Mouse (Mus musculus): ENCODE data around the gene Dus1l. TPM values are rescaled to one million over a fixed set of nuclear protein-coding genes. Genes with fewer than 3 reads are reported as not detected.
"Not testable (repeated sequence)": the region's sequence is repeated elsewhere in the genome, so short reads cannot be mapped to it uniquely, and the experiment has no call there.

Dus1l gene
- polyA plus RNA-seq, 1 experiment from 2014 or later: 56.9 TPM

GRCm38 (mm10) chr11:120784064-120784791, 12.0 kb downstream of the Dus1l start, which contains the start of the genes Rfng and Gps1:
Rfng (minus strand) TSS chr11:120784207.
Gps1 (plus strand) TSS chr11:120784272.
- Histone ChIP-seq H3K4me2 (ENCODE audit: low read length) (peak within 1 kb of the TSS; percentile 94), H3K27ac (ENCODE audit: low read length) (peak within 1 kb of the TSS; percentile 60), H3K9ac (replicated peaks; ENCODE audit: low read depth, low read length) (peak within 1 kb of the TSS; percentile 87), H3K27me3 (replicated peaks; ENCODE audit: control insufficient read depth, insufficient read depth, low read length) (no peaks in the 10 kb centered on the region), H3K9me3 (ENCODE audit: control insufficient read depth, low read length) (no peaks in the 10 kb centered on the region), H3K4me3 (replicated peaks; ENCODE audit: low read length) (peak within 1 kb of the TSS; percentile 71), H3K4me1 (replicated peaks; ENCODE audit: control insufficient read depth, insufficient read depth, low read length) (peaks cover 18% of the 10 kb centered on the region), H3K36me3 (ENCODE audit: control insufficient read depth, insufficient read depth) (peaks cover 14% of the 10 kb centered on the region; the same call in 1 of the 2 replicates)
- under 1% methylated on average over 95 of the region's 107 CpGs for WGBS
- ATAC-seq: peak; percentile 91

- peak; percentile 35; the same call in 1 of the 2 replicates for ATAC-seq
- peaks cover 12% of the 10 kb centered on the region; the same call in 1 of the 2 replicates for H3K36me3 ChIP-seq (ENCODE audit: control insufficient read depth, insufficient read depth)
- H3K9me3 ChIP-seq (ENCODE audit: control insufficient read depth, low read length): no peaks in the 10 kb centered on the region
- peak overlapping the region; percentile 71 for H3K4me3 ChIP-seq (replicated peaks; ENCODE audit: low read length)
- peak overlapping the region; percentile 91 for H3K4me2 ChIP-seq (ENCODE audit: low read length)
- H3K4me1 ChIP-seq (replicated peaks; ENCODE audit: control insufficient read depth, insufficient read depth, low read length): peaks cover 18% of the 10 kb centered on the region
- H3K9ac ChIP-seq (replicated peaks; ENCODE audit: low read depth, low read length): peak overlapping the region; percentile 87
- WGBS: 1% methylated on average over 42 of the region's 42 CpGs
- H3K27me3 ChIP-seq (replicated peaks; ENCODE audit: control insufficient read depth, insufficient read depth, low read length): no peaks in the 10 kb centered on the region
- peak overlapping the region; percentile 60 for H3K27ac ChIP-seq (ENCODE audit: low read length)
Observed at GRCm38 (mm10) chr11:120783426-120784063, 12.7 kb downstream of the Dus1l start.

GRCm38 (mm10) chr11:120781361-120781760, 14.8 kb downstream of the Dus1l start:
- not testable (repeated sequence) for H3K4me2 ChIP-seq (ENCODE audit: low read length); H3K4me3 ChIP-seq (replicated peaks; ENCODE audit: low read length); H3K27ac ChIP-seq (ENCODE audit: low read length); H3K9ac ChIP-seq (replicated peaks; ENCODE audit: low read depth, low read length); H3K27me3 ChIP-seq (replicated peaks; ENCODE audit: control insufficient read depth, insufficient read depth, low read length); H3K36me3 ChIP-seq (ENCODE audit: control insufficient read depth, insufficient read depth); H3K9me3 ChIP-seq (ENCODE audit: control insufficient read depth, low read length); ATAC-seq
- WGBS: 96% methylated on average over 6 of the region's 6 CpGs
- H3K4me1 ChIP-seq (replicated peaks; ENCODE audit: control insufficient read depth, insufficient read depth, low read length): peaks cover 18% of the 10 kb centered on the region

- no peak overlapping the region for H3K4me3 ChIP-seq (replicated peaks; ENCODE audit: low read length)
- no peak overlapping the region for H3K27ac ChIP-seq (ENCODE audit: low read length)
- peaks cover 9% of the 10 kb centered on the region for H3K4me1 ChIP-seq (replicated peaks; ENCODE audit: control insufficient read depth, insufficient read depth, low read length)
- ATAC-seq: no peak
- no peaks in the 10 kb centered on the region for H3K9me3 ChIP-seq (ENCODE audit: control insufficient read depth, low read length)
- no peaks in the 10 kb centered on the region for H3K27me3 ChIP-seq (replicated peaks; ENCODE audit: control insufficient read depth, insufficient read depth, low read length)
- WGBS: 86% methylated on average over 1 of the region's 1 CpGs
- peaks cover 2% of the 10 kb centered on the region; the same call in 1 of the 2 replicates for H3K36me3 ChIP-seq (ENCODE audit: control insufficient read depth, insufficient read depth)
- H3K4me2 ChIP-seq (ENCODE audit: low read length): no peak overlapping the region
- no peak overlapping the region for H3K9ac ChIP-seq (replicated peaks; ENCODE audit: low read depth, low read length)
Observed at GRCm38 (mm10) chr11:120779876-120780275, 16.3 kb downstream of the Dus1l start.

GRCm38 (mm10) chr11:120777123-120777522, 19.1 kb downstream of the Dus1l start:
- Histone ChIP-seq H3K36me3 (ENCODE audit: control insufficient read depth, insufficient read depth) (peaks cover 2% of the 10 kb centered on the region; the same call in 1 of the 2 replicates), H3K4me2 (ENCODE audit: low read length) (no peak overlapping the region), H3K4me1 (replicated peaks; ENCODE audit: control insufficient read depth, insufficient read depth, low read length) (no peaks in the 10 kb centered on the region), H3K27me3 (replicated peaks; ENCODE audit: control insufficient read depth, insufficient read depth, low read length) (no peaks in the 10 kb centered on the region), H3K4me3 (replicated peaks; ENCODE audit: low read length) (no peak overlapping the region), H3K9ac (replicated peaks; ENCODE audit: low read depth, low read length) (no peak overlapping the region), H3K27ac (ENCODE audit: low read length) (no peak overlapping the region), H3K9me3 (ENCODE audit: control insufficient read depth, low read length) (no peaks in the 10 kb centered on the region)
- no peak for ATAC-seq
- 34% methylated on average over 6 of the region's 6 CpGs for WGBS

GRCm38 (mm10) chr11:120775774-120776469, 20.3 kb downstream of the Dus1l start:
- H3K4me1 ChIP-seq (replicated peaks; ENCODE audit: control insufficient read depth, insufficient read depth, low read length): no peaks in the 10 kb centered on the region
- no peaks in the 10 kb centered on the region for H3K27me3 ChIP-seq (replicated peaks; ENCODE audit: control insufficient read depth, insufficient read depth, low read length)
- no peak overlapping the region for H3K4me2 ChIP-seq (ENCODE audit: low read length)
- 26% methylated on average over 15 of the region's 15 CpGs for WGBS
- ATAC-seq: peak; percentile 88
- H3K9ac ChIP-seq (replicated peaks; ENCODE audit: low read depth, low read length): no peak overlapping the region
- no peaks in the 10 kb centered on the region; the same call in 1 of the 2 replicates for H3K36me3 ChIP-seq (ENCODE audit: control insufficient read depth, insufficient read depth)
- no peak overlapping the region for H3K27ac ChIP-seq (ENCODE audit: low read length)
- no peak overlapping the region for H3K4me3 ChIP-seq (replicated peaks; ENCODE audit: low read length)
- no peaks in the 10 kb centered on the region for H3K9me3 ChIP-seq (ENCODE audit: control insufficient read depth, low read length)

GRCm38 (mm10) chr11:120773463-120774190, 22.6 kb downstream of the Dus1l start:
- WGBS: 86% methylated on average over 7 of the region's 7 CpGs
- H3K9me3 ChIP-seq (ENCODE audit: control insufficient read depth, low read length): no peaks in the 10 kb centered on the region
- no peaks in the 10 kb centered on the region for H3K36me3 ChIP-seq (ENCODE audit: control insufficient read depth, insufficient read depth)
- H3K4me3 ChIP-seq (replicated peaks; ENCODE audit: low read length): no peak overlapping the region
- no peak for ATAC-seq
- H3K27ac ChIP-seq (ENCODE audit: low read length): no peak overlapping the region
- no peaks in the 10 kb centered on the region for H3K4me1 ChIP-seq (replicated peaks; ENCODE audit: control insufficient read depth, insufficient read depth, low read length)
- H3K27me3 ChIP-seq (replicated peaks; ENCODE audit: control insufficient read depth, insufficient read depth, low read length): no peaks in the 10 kb centered on the region
- no peak overlapping the region for H3K4me2 ChIP-seq (ENCODE audit: low read length)
- H3K9ac ChIP-seq (replicated peaks; ENCODE audit: low read depth, low read length): no peak overlapping the region

- 86% methylated on average over 3 of the region's 3 CpGs for WGBS
- H3K36me3 ChIP-seq (ENCODE audit: control insufficient read depth, insufficient read depth): no peaks in the 10 kb centered on the region
- no peaks in the 10 kb centered on the region for H3K27me3 ChIP-seq (replicated peaks; ENCODE audit: control insufficient read depth, insufficient read depth, low read length)
- no peak overlapping the region for H3K4me3 ChIP-seq (replicated peaks; ENCODE audit: low read length)
- H3K9me3 ChIP-seq (ENCODE audit: control insufficient read depth, low read length): no peaks in the 10 kb centered on the region
- H3K4me2 ChIP-seq (ENCODE audit: low read length): no peak overlapping the region
- ATAC-seq: no peak
- no peak overlapping the region for H3K27ac ChIP-seq (ENCODE audit: low read length)
- H3K4me1 ChIP-seq (replicated peaks; ENCODE audit: control insufficient read depth, insufficient read depth, low read length): no peaks in the 10 kb centered on the region
- no peak overlapping the region for H3K9ac ChIP-seq (replicated peaks; ENCODE audit: low read depth, low read length)
Observed at GRCm38 (mm10) chr11:120772749-120773148, 23.5 kb downstream of the Dus1l start.

Data from forebrain, embryonic 16.5 days (tissue).